Mouse (Mus musculus): ENCODE data around the gene Strn3. TPM values are rescaled to one million over a fixed set of nuclear protein-coding genes. Genes with fewer than 3 reads are reported as not detected.

Strn3 gene
- total and polyA plus RNA-seq, 3 experiments = 22.1 to 47.9 (median 27.7) TPM

- in situ Hi-C loops (cut with MboI; ENCODE audit: low pct_ligation_motif_present, low pct_unique_long_range_greater_than_20kb, low sequenced_read_pairs) (no loop called here), dilution Hi-C loops (cut with MboI; ENCODE audit: extremely low pct_ligation_motif_present, extremely low pct_unique_long_range_greater_than_20kb, low sequenced_read_pairs) (no loop called here)
- H3K4me1 ChIP-seq (ENCODE audit: control insufficient read depth in 1 of 2, insufficient read depth in 2 of 2) = peaks cover 0 to 6% of the 10 kb centered on the region in 2 experiments; a peak in 1 of 4 replicates
- TF ChIP-seq ZMIZ1 (IDR thresholded peaks at IDR 0.05; ENCODE audit: low read depth, low read length) (no peak), JUND (conservative IDR thresholded peaks at IDR 0.05; ENCODE audit: low read depth, low read length) (no peak), EP300 (IDR thresholded peaks at IDR 0.05; ENCODE audit: low read length) (no peak), MAZ (IDR thresholded peaks at IDR 0.05; ENCODE audit: low read depth, low read length) (no peak), RCOR1 (conservative IDR thresholded peaks at IDR 0.05; ENCODE audit: low read depth, low read length) (no peak), ZNF384 (IDR thresholded peaks at IDR 0.05; ENCODE audit: low read depth, low read length) (no peak)
- H3K9ac ChIP-seq (ENCODE audit: insufficient read depth, low read depth) = no peak overlapping the region
- H3K4me2 ChIP-seq (ENCODE audit: insufficient read depth, low read depth, poor library complexity, severe bottlenecking) = no peak overlapping the region
- no peak for DNase-seq (ENCODE audit: extremely low read depth)
- peaks cover 4% of the 10 kb centered on the region for H3K9me3 ChIP-seq (replicated peaks; ENCODE audit: low read length)
- H3K79me2 ChIP-seq (replicated peaks; ENCODE audit: control insufficient read depth, extremely low read depth, insufficient read depth, poor library complexity, severe bottlenecking) = no peaks in the 10 kb centered on the region
- no peaks in the 10 kb centered on the region for H3K27me3 ChIP-seq (replicated peaks)
- H3K27ac ChIP-seq (ENCODE audit: insufficient read depth, low read depth) = no peak overlapping the region
- no peaks in the 10 kb centered on the region for H3K36me3 ChIP-seq (replicated peaks in 1 of 2; ENCODE audit: control insufficient read depth in 1 of 2, insufficient read depth in 1 of 2, low read length in 1 of 2)
- no peak overlapping the region for H3K4me3 ChIP-seq (replicated peaks in 1 of 3; ENCODE audit: low read depth in 2 of 3, low read length in 2 of 3, poor library complexity in 1 of 3)
Observed at GRCm38 (mm10) chr12:51561416-51561815, 130.3 kb downstream of the Strn3 start.

Other genes with a start within 250 kb of the Strn3 start
- not detected in 2 replicates for gene Coch, start 98.6 kb downstream of the Strn3 start, total RNA-seq (2012; rRNA removed)
- not detected in 2 replicates for gene Coch, start 98.6 kb downstream of the Strn3 start, total RNA-seq (2014; rRNA removed)
- not detected in 2 replicates for gene Coch, start 98.6 kb downstream of the Strn3 start, polyA plus RNA-seq (2012; ENCODE audit: insufficient read length, low read depth)
- gene Ap4s1, start 864 bp downstream of the Strn3 start, total RNA-seq (2012; rRNA removed) = 11.0 and 15.4 TPM in 2 replicates
- gene Ap4s1, start 864 bp downstream of the Strn3 start, total RNA-seq (2014; rRNA removed) = 31.8 and 32.4 TPM in 2 replicates
- gene Ap4s1, start 864 bp downstream of the Strn3 start, polyA plus RNA-seq (2012; ENCODE audit: insufficient read length, low read depth) = 18.3 and 20.5 TPM in 2 replicates
- gene Hectd1, start 137.6 kb upstream of the Strn3 start, total RNA-seq (2012; rRNA removed) = 41.4 and 43.6 TPM in 2 replicates
- 36.2 and 40.7 TPM in 2 replicates for gene Hectd1, start 137.6 kb upstream of the Strn3 start, total RNA-seq (2014; rRNA removed)
- gene Hectd1, start 137.6 kb upstream of the Strn3 start, polyA plus RNA-seq (2012; ENCODE audit: insufficient read length, low read depth) = 35.6 and 42.3 TPM in 2 replicates

Measured in CH12.LX (cell line).